Mouse (Mus musculus): ENCODE measurements around the gene St5. TPM values are rescaled to one million over a fixed set of nuclear protein-coding genes. Genes with fewer than 3 reads are reported as not detected.

Gene St5
- polyA plus RNA-seq, 1 experiment from 2014 or later, result 53.3 TPM

- Histone ChIP-seq H3K27ac (ENCODE audit: low read length) (peak overlapping the region; percentile 30; the same call in 1 of the 2 replicates), H3K4me3 (ENCODE audit: low read depth, low read length) (no peak overlapping the region), H3K4me1 (ENCODE audit: control insufficient read depth, insufficient read depth, low read length) (peaks cover 3% of the 10 kb centered on the region; the same call in 1 of the 2 replicates), H3K9me3 (ENCODE audit: control insufficient read depth, low read depth, low read length) (no peaks in the 10 kb centered on the region), H3K4me2 (replicated peaks; ENCODE audit: low read depth, low read length) (no peak overlapping the region), H3K36me3 (ENCODE audit: control insufficient read depth, insufficient read depth, low read length) (no peaks in the 10 kb centered on the region; the same call in 1 of the 2 replicates), H3K27me3 (ENCODE audit: control insufficient read depth, insufficient read depth, low read length) (no peaks in the 10 kb centered on the region), H3K9ac (replicated peaks; ENCODE audit: low read depth, low read length) (no peak overlapping the region)
- 42% methylated on average over 3 of the region's 3 CpGs for WGBS
- no peak for ATAC-seq (ENCODE audit: insufficient number of reproducible peaks, insufficient read depth, low FRiP score, low read depth)
These were observed 5.6 kb upstream of the St5 start for GRCm38 (mm10) chr7:109708961-109709382.

- Histone ChIP-seq H3K36me3 (ENCODE audit: control insufficient read depth, insufficient read depth, low read length) (no peaks in the 10 kb centered on the region; the same call in 1 of the 2 replicates), H3K4me1 (ENCODE audit: control insufficient read depth, insufficient read depth, low read length) (peaks cover 9% of the 10 kb centered on the region; the same call in 1 of the 2 replicates), H3K4me2 (replicated peaks; ENCODE audit: low read depth, low read length) (no peak overlapping the region), H3K4me3 (ENCODE audit: low read depth, low read length) (no peak overlapping the region), H3K27ac (ENCODE audit: low read length) (no peak overlapping the region), H3K9ac (replicated peaks; ENCODE audit: low read depth, low read length) (no peak overlapping the region), H3K9me3 (ENCODE audit: control insufficient read depth, low read depth, low read length) (no peaks in the 10 kb centered on the region), H3K27me3 (ENCODE audit: control insufficient read depth, insufficient read depth, low read length) (no peaks in the 10 kb centered on the region)
- 35% methylated on average over 4 of the region's 4 CpGs for WGBS
- ATAC-seq (ENCODE audit: insufficient number of reproducible peaks, insufficient read depth, low FRiP score, low read depth), result no peak
These were observed 3.8 kb upstream of the St5 start for GRCm38 (mm10) chr7:109707023-109707785.

GRCm38 (mm10) chr7:109704461-109704860 lies 1.1 kb upstream of the St5 start:
- no peak for ATAC-seq (ENCODE audit: insufficient number of reproducible peaks, insufficient read depth, low FRiP score, low read depth)
- Histone ChIP-seq H3K9ac (replicated peaks; ENCODE audit: low read depth, low read length) (no peak overlapping the region), H3K4me2 (replicated peaks; ENCODE audit: low read depth, low read length) (peak overlapping the region; percentile 69), H3K27ac (ENCODE audit: low read length) (no peak overlapping the region), H3K9me3 (ENCODE audit: control insufficient read depth, low read depth, low read length) (no peaks in the 10 kb centered on the region), H3K4me1 (ENCODE audit: control insufficient read depth, insufficient read depth, low read length) (peaks cover 9% of the 10 kb centered on the region; the same call in 1 of the 2 replicates), H3K4me3 (ENCODE audit: low read depth, low read length) (peak overlapping the region; percentile 72), H3K36me3 (ENCODE audit: control insufficient read depth, insufficient read depth, low read length) (no peaks in the 10 kb centered on the region; the same call in 1 of the 2 replicates), H3K27me3 (ENCODE audit: control insufficient read depth, insufficient read depth, low read length) (no peaks in the 10 kb centered on the region)
- 47% methylated on average over 3 of the region's 3 CpGs for WGBS

GRCm38 (mm10) chr7:109704016-109704377 lies 592 bp upstream of the St5 start:
- no peak for ATAC-seq (ENCODE audit: insufficient number of reproducible peaks, insufficient read depth, low FRiP score, low read depth)
- H3K4me2 ChIP-seq (replicated peaks; ENCODE audit: low read depth, low read length), result peak overlapping the region; percentile 69
- 3% methylated on average over 17 of the region's 17 CpGs for WGBS
- no peaks in the 10 kb centered on the region for H3K27me3 ChIP-seq (ENCODE audit: control insufficient read depth, insufficient read depth, low read length)
- H3K36me3 ChIP-seq (ENCODE audit: control insufficient read depth, insufficient read depth, low read length), result no peaks in the 10 kb centered on the region; the same call in 1 of the 2 replicates
- H3K9me3 ChIP-seq (ENCODE audit: control insufficient read depth, low read depth, low read length), result no peaks in the 10 kb centered on the region
- H3K4me3 ChIP-seq (ENCODE audit: low read depth, low read length), result peak overlapping the region; percentile 72
- peaks cover 8% of the 10 kb centered on the region; the same call in 1 of the 2 replicates for H3K4me1 ChIP-seq (ENCODE audit: control insufficient read depth, insufficient read depth, low read length)
- H3K9ac ChIP-seq (replicated peaks; ENCODE audit: low read depth, low read length), result peak overlapping the region; percentile 64
- peak overlapping the region; percentile 79 for H3K27ac ChIP-seq (ENCODE audit: low read length)

- H3K27ac ChIP-seq (ENCODE audit: low read length), result no peak overlapping the region
- H3K4me1 ChIP-seq (ENCODE audit: control insufficient read depth, insufficient read depth, low read length), result peaks cover 6% of the 10 kb centered on the region; the same call in 1 of the 2 replicates
- WGBS, result 42% methylated on average over 4 of the region's 4 CpGs
- H3K4me3 ChIP-seq (ENCODE audit: low read depth, low read length), result peak overlapping the region; percentile 72
- H3K4me2 ChIP-seq (replicated peaks; ENCODE audit: low read depth, low read length), result peak overlapping the region; percentile 69
- no peaks in the 10 kb centered on the region for H3K36me3 ChIP-seq (ENCODE audit: control insufficient read depth, insufficient read depth, low read length)
- no peak for ATAC-seq (ENCODE audit: insufficient number of reproducible peaks, insufficient read depth, low FRiP score, low read depth)
- H3K9ac ChIP-seq (replicated peaks; ENCODE audit: low read depth, low read length), result no peak overlapping the region
- no peaks in the 10 kb centered on the region for H3K9me3 ChIP-seq (ENCODE audit: control insufficient read depth, low read depth, low read length)
- no peaks in the 10 kb centered on the region for H3K27me3 ChIP-seq (ENCODE audit: control insufficient read depth, insufficient read depth, low read length)
These were observed 684 bp downstream of the St5 start for GRCm38 (mm10) chr7:109702721-109703120.

- Histone ChIP-seq H3K9ac (replicated peaks; ENCODE audit: low read depth, low read length) (no peak overlapping the region), H3K36me3 (ENCODE audit: control insufficient read depth, insufficient read depth, low read length) (no peaks in the 10 kb centered on the region), H3K4me3 (ENCODE audit: low read depth, low read length) (no peak overlapping the region), H3K9me3 (ENCODE audit: control insufficient read depth, low read depth, low read length) (no peaks in the 10 kb centered on the region), H3K4me2 (replicated peaks; ENCODE audit: low read depth, low read length) (no peak overlapping the region), H3K4me1 (ENCODE audit: control insufficient read depth, insufficient read depth, low read length) (peaks cover 6% of the 10 kb centered on the region; the same call in 1 of the 2 replicates), H3K27me3 (ENCODE audit: control insufficient read depth, insufficient read depth, low read length) (no peaks in the 10 kb centered on the region), H3K27ac (ENCODE audit: low read length) (no peak overlapping the region)
- ATAC-seq (ENCODE audit: insufficient number of reproducible peaks, insufficient read depth, low FRiP score, low read depth), result no peak
These were observed 3.2 kb downstream of the St5 start for GRCm38 (mm10) chr7:109700213-109700612.

- no peaks in the 10 kb centered on the region for H3K4me1 ChIP-seq (ENCODE audit: control insufficient read depth, insufficient read depth, low read length)
- H3K4me3 ChIP-seq (ENCODE audit: low read depth, low read length), result no peak overlapping the region
- 88% methylated on average over 10 of the region's 10 CpGs for WGBS
- no peak overlapping the region for H3K27ac ChIP-seq (ENCODE audit: low read length)
- no peak overlapping the region for H3K9ac ChIP-seq (replicated peaks; ENCODE audit: low read depth, low read length)
- no peaks in the 10 kb centered on the region for H3K9me3 ChIP-seq (ENCODE audit: control insufficient read depth, low read depth, low read length)
- no peaks in the 10 kb centered on the region for H3K36me3 ChIP-seq (ENCODE audit: control insufficient read depth, insufficient read depth, low read length)
- no peak overlapping the region for H3K4me2 ChIP-seq (replicated peaks; ENCODE audit: low read depth, low read length)
- no peaks in the 10 kb centered on the region for H3K27me3 ChIP-seq (ENCODE audit: control insufficient read depth, insufficient read depth, low read length)
- ATAC-seq (ENCODE audit: insufficient number of reproducible peaks, insufficient read depth, low FRiP score, low read depth), result no peak
These were observed 8.1 kb downstream of the St5 start for GRCm38 (mm10) chr7:109695339-109695726.

GRCm38 (mm10) chr7:109694576-109695338 lies 8.6 kb downstream of the St5 start:
- Histone ChIP-seq H3K36me3 (ENCODE audit: control insufficient read depth, insufficient read depth, low read length) (no peaks in the 10 kb centered on the region), H3K27me3 (ENCODE audit: control insufficient read depth, insufficient read depth, low read length) (no peaks in the 10 kb centered on the region), H3K4me1 (ENCODE audit: control insufficient read depth, insufficient read depth, low read length) (no peaks in the 10 kb centered on the region), H3K9ac (replicated peaks; ENCODE audit: low read depth, low read length) (no peak overlapping the region), H3K9me3 (ENCODE audit: control insufficient read depth, low read depth, low read length) (no peaks in the 10 kb centered on the region), H3K4me3 (ENCODE audit: low read depth, low read length) (no peak overlapping the region), H3K4me2 (replicated peaks; ENCODE audit: low read depth, low read length) (no peak overlapping the region), H3K27ac (ENCODE audit: low read length) (no peak overlapping the region)
- ATAC-seq (ENCODE audit: insufficient number of reproducible peaks, insufficient read depth, low FRiP score, low read depth), result no peak
- 87% methylated on average over 13 of the region's 13 CpGs for WGBS

All from stomach, embryonic 14.5 days (tissue).